Mouse (Mus musculus) B cell, adult 2 months (primary cell): ENCODE results near the gene Fam104a.

ENCODE experiments used
- DNase-seq, 2 experiments: peaks; one replicate each; pipeline ENCODE4 v3.0.0; 2022

Gene Fam104a

DNA sequence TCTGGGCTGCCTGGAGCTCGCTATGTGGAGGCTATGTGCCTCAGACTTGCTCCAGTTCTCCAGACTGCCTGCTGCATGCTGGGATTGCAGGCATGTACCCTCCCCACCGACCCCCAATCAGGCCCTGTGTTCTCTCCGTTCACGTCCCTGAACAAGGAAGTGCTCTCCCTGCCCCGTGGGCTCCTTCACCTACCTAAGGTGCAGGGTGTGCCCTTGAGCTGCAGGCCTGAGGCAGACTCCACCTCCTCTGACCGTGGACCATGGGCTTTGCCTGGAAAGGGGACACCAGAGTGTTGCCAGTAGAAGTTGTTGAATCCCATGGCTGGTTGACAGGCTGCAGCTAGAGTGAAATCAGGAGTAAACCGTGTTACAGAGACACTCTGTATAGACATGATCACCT is 15.7 kb upstream of the Fam104a start:
- no peak for DNase-seq

DNA sequence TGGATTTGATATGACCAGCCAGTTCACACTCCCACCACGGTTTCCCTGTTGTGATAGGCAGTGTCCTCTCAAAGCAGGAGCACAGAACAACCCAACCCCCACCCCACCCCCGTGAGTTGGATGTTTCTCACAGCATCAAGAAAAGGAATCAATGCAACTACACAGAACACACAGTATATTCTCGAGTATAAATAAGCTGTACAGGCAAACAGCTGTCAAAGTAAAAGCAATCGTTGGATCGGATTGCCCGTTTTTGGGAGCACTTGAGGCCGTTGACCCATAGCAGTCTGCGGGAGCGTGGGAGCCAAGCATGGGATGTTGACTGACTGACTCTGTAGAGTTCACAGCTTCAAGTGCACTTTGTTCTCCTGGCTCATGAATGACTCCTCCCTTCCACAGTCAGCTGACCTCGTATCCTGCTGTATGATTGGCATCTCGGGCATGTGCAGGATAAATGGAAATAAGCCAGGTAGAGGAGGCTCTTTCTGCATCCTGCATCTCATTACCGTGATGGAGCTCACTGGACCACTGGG is 14.1 kb upstream of the Fam104a start:
- DNase-seq = no peak

DNA sequence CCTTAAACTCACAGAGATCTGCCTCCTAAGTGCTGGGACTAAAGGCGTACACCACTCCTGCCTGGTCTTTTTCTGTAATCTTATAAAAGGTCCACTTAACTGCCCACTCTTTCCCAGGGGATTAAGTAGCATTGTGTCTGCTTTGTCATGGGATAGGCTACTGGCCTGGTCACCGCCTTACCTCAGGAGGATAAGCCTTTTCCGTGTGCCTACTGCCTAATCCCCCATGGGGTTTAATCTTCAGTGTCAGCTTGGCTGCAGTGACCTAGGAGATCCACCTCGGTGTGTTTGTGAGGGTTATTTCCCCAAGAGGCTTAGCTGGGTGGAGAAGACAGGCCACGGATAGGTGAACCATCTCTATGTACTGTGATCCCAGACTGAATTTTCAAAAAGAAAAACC is 13.6 kb upstream of the Fam104a start:
- DNase-seq = no peak

DNA sequence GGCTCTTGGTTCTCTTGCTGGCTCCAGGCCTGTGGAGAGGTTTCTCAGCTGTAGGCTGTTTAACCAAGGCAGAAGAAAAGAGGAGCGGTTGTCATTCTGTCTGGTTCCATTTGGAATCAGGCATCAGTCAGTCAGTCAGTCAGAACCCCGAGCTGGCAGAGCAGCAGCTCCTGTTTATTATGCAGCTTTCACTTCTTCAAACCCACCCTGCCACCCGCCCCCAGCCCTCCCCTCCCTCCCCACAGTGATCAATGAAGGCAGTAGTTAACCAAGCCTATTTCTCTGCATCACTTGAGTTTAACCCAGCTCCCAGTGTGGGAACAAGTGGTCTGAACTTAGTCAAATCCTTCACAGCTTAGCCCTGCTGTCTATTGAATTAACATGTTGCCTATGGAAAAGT is 7.9 kb upstream of the Fam104a start:
- peak in 1 of 2 experiments; percentile 15 for DNase-seq

DNA sequence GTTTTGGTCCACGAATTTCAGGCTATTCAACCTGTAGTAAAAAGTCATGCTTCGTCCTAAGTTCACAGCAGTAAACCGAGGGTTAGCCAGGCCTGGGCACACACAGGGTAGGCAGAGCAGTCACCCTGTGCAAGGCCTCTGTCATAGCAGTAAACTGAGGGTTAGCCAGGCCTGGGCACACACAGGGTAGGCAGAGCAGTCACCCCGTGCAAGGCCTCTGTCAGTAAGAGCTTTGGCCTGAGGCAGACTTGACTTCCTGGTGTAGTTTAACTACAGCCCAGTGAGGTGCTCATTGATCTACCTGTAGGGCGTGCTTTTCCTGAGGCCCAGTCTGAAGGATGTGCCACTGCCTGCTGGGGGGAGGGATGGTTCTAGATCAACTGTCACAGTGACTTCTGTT is 7.4 kb upstream of the Fam104a start:
- DNase-seq = no peak

DNA sequence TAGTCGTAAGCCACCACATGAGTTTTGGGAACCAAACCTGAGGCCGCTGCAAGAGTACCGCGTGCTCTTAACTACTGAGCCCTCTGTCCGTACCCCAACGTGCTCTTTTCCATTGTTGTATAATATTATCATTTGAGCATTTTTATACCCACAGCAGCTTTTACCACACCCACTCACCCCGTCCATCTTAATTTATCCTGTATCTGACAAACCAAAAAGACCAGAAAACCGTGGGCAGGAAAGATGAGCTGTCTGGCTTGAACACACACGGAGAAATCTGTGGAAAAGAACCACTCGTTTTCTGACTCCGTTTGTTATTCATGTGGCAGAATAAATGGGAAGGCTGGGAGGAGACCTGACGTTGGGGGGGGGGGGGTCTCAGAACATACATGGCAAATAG is 6.6 kb upstream of the Fam104a start:
- DNase-seq = no peak

DNA sequence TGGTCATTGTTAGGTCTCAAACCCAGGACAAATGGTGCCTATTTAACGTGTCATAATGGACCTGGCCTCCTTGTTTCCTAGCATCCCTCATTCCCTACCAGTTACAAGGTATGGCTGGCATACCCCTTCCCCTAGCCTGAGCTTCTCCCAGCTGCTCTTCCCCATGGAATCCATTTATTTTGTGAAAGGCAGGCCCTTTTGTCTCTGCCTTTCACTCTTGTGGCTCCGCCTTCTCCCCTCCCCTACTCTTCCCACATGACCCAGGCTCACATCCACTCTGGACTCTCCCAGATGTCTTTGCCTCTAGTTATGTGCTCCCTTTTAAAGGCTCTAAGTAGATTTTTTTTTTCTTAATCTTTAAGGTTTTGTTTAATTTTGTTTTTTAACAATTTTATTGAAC is 3.1 kb upstream of the Fam104a start:
- no peak for DNase-seq

DNA sequence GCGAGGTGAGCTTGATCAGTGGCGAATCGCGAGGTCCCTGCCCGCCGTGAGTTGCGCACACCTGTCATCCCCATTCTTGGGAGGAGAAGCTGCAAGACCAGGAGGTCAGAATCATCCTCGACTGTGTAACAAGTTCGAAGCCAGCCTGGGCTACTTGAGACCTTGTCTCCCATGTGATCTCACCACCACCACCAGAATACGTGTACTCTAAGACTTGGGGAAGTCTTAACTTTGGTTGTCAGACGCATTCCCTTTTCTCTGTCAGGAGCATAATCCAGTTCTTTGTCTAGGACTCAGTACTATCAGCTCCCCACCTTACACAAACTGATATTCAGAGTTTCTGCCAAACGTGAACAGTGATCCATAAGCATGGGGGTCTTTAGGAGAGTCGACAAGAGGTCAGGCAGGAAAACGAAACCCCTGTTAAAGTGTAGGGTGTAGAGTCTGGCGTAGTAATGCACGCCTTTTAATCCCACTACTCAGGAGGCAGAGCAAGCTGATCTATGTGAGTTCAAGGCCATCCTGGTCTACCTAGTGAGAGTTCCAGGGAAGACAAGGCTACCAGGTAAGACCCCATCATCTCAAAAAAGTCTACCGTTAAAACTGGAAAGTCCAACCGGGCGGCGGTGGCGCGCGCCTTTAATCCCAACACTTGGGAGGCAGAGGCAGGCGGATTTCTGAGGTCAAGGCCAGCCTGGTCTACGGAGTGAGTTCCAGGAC is 912 bp upstream of the Fam104a start:
- no peak for DNase-seq

DNA sequence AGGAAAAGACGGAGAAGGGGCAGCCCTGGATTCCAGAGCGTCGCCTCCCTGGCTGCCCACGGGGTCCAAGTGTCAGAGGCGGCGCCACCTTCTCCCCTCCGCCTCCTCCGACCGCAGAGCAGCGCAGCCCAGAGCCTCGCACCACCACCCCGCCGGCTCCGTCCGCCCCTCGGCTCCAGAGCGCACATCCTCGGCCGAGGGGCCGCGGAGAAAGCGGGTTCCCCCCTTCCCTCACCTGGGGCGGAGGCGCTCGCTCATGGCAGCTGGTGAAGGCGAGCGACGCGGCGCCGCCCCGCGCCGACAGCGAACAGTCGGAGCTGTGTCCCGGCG is 363 bp downstream of the Fam104a start:
- no peak for DNase-seq

DNA sequence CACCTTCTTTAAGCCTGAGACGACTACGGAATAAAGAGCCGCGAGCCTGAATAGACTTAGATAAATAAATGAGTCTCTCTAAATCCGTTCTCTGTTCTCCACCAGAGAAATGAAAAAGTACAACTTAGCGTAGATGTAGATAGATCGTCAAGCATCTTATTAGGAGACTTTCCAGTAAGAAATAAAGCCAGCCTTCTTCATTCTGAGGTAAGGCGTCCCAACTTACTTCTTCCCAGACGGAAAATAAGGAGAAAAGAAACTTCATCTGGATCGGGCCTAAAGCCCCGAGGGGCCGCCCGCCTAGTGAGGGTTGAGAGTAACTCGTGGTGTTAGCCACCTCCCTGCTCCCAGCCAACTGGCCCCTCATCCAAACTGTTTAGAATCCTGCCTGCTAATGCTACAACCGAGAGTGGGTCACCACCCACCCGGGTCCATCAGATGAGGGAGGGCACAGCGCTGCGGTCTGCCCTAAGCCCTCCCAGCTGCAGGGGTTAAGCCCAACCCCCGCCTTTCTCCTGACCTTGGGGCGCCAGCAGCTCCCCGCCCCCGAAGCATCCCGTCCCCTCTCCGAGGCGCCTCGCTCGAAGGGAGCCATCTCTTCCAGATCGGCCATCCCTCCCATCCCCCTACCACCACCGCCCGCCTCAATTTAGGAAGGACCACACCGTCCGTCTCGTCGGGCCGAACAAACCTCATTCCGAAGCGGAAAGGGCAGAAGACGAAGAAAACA is 893 bp downstream of the Fam104a start:
- DNase-seq = peak; percentile 46 to 54

DNA sequence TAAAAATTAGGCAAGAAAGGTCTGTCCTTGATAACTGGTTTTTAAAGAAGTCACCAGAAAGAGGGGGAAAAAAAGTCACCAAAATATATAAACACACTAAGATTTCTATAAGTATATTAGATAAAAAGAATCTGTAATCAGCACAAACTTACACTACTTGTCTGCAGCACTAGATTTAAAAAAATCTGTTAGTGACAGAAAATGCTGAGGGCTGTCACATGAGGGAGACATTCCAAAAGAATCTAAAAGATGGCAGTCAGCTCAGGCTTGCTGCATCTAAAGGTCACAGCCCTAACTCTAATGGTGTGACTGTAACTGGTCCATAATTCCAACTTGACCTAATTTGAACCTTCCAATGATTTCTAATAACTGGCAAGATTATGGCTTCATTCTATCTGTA is 2.0 kb downstream of the Fam104a start:
- no peak for DNase-seq

DNA sequence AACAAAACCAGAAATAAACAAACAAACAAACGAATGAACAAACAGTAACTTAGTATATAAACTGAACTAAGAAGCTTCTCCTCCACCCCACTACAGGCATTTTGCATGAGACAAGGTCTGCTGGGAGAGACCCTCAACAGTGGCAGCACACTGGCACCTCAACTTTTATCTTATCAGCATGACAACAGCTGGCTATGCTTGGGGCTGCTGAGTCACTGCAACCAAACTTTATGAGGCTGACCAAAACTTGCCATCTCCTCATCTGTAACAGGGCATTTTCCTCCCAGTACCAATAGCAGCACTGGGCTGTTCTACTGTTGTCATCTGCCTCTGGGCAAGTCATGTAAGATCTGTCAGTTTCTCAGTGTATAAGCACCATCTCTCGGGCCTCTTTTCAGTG is 3.0 kb downstream of the Fam104a start:
- no peak for DNase-seq

DNA sequence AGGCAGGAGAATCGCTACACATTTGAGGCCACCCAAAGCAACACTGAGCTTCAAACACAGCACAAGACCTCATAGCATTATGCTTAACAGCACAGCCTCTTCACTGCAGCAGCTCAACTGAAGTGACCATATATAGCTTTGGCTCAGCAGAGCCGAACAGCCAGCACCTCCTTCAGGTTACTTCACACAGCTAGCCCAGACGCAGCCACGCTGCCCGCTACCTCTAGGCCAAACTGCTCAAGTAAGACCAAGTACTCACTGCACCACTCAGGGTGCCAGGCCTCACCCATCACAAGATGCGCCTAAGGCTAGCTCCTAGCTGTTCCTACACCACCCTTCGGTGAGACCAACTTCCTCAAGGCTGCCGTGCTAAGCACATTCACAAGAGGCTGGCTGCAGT is 5.6 kb downstream of the Fam104a start:
- DNase-seq = no peak

DNA sequence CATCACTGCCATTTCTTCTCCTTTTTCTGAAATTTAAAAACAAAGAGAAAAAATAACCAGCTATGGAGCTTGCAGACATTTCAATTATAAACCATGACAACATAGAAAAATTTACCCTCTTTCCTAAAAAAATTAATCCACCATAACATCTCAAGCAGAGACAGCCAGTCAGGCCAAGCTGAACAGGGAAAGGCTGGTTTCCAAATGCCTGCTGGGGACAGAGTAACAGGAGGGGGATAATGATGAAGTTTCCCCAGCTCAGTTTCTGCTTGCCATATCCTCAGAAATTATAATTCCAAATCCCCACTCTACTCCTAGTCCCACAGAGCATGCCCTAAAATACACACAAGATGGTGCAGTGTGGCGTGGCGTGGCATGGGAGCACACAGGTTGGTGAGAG is 6.6 kb downstream of the Fam104a start:
- no peak for DNase-seq

DNA sequence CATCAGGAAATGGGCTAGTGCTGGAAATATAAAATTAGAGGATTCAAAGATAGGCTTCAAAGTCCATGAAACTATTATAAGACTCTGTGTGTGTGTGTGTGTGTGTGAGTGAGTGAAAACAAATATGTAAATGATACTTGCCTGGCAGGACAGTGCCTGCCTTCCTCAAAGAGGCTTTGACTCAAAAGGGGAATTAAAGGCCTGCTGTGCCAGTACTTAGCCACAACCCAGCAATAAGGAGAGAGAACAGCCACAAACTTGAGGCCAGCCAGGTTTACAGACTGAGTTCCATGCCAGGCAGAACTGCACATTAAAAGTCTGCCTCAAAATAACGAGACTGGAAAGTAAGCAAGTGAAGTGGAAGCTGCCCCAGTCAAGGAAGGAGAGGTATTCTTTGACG is 7.1 kb downstream of the Fam104a start:
- DNase-seq = no peak

DNA sequence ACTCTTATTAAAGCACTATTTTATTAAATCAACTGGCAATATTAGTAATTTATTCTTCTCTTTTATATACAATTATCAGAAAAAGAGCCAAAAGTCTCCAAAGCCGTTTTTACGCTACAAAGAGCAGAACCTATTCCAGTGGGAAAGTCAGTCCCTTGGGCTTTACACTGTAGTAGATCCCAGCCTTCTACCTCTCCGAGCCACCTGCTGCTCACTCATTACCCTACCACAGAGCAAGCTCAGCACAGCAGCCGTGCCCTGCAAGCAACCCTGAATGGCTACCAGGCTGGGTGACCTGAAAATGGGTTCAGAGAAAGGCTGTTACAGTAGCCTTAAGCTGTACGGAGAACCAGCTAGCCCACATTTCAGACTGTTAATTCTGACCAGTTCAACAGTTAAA is 9.4 kb downstream of the Fam104a start:
- no peak for DNase-seq

DNA sequence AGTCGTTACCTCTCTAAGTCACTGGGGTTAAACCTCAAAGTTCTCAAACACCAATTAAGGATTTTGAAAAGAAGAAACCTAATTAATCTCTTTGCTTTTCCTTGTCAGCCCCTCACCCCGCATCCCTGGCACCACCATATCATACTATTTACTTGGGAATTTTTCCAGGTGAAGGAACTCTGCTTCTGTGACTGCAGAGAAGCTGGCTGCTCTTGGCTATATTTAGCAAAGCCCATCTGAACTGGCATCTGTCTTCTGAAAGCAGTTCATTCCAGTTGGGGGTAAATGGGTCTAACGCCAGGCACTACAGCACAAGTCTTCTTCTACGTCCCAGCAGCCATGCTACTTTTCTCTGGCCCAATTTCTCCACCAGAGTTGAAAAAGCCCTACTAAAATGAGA is 10.3 kb downstream of the Fam104a start:
- no peak for DNase-seq

DNA sequence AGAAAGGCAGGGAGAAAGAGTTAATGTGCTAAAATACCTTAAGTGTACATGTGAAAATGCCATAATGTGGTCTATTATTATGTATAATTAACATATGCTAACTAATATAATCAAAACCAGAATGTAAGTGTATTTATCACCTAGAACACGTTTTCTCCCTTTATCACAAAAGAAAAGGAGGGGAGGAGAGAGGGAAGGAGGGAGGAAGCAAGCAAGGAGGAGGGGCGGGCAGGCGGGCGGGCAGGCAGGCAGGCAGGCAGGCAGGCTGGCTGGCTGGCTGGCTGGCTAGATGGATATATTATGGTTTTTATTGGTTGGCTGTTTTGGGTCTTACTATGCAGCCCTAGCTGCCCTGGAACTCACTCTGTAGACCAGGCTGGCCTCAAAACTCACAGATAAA is 14.2 kb downstream of the Fam104a start:
- no peak for DNase-seq

DNA sequence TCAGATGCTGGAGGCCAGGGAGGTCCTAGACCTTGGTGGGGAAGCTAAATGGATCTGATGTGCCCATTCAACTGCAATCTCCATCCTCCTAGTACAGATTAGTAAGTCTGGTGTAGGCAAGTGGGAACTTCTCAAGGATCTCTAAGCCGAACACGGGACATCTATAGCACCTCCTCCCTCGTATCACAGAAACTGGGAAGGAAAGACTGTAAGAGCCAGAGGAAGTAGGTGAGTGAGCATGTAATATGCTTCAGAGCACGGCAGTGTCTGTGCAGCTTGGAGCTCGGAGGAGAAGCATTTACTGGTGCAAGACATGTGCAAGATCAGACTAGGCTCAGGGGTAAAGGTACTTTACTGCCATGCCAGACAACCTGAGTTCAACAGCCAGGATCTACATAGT is 15.1 kb downstream of the Fam104a start:
- DNase-seq = no peak

DNA sequence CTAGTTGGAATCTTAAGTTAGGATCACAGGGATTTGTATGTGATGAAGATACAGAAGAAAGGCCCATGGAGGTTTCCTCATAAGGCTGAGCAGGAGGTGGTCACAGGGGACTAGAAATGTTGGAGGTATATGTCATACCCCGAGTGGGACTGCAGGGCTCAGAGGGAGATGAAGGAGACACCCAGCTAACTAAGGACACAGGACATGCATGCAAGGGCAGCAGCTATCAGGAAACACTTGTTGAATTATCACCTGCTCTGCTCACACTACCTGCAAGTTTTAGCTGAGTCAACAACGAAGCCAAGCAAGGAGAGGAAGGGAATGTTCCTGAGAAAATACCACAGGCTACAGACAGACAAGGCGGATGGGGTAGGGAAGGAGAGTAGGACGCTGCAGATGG is 16.3 kb downstream of the Fam104a start:
- no peak for DNase-seq

DNA sequence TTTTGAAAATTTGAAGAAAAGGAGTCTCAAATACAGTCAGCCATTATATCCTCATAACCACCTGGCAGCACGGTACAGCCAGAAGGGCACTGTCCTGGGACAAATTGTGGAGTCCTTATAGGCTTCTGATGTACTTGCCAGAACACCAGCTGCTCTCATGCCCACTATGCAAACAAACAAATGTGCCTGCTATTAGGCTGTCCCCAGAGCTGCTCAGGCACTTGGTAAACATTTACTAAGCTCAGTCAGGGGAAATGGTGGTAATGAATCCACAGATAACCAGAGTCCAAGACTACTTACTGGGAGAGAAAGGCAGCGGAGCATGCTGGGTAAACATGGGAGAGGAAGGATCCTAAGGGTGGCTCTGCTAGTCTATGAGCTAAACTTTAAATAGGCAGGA is 16.8 kb downstream of the Fam104a start:
- DNase-seq = no peak

DNA sequence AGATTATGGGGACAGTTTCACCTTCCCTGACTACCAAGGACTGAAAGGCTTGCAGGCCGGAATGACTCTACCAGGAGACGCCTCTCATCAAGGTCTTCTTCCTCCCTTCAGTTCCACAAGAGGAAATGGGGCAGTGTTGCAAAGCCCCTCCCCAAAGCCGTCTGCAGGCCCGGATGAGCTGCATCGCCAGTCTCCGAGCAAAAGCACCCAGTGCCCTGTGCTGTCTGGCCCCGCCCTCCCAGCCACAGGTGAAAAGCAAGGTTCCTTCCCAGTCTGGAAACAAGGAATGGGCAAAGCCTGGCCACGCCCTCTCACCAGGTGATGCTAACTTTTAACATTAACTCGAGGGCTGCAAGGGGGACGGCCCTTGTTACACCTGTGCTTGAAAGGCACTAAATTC is 17.3 kb downstream of the Fam104a start:
- no peak for DNase-seq

DNA sequence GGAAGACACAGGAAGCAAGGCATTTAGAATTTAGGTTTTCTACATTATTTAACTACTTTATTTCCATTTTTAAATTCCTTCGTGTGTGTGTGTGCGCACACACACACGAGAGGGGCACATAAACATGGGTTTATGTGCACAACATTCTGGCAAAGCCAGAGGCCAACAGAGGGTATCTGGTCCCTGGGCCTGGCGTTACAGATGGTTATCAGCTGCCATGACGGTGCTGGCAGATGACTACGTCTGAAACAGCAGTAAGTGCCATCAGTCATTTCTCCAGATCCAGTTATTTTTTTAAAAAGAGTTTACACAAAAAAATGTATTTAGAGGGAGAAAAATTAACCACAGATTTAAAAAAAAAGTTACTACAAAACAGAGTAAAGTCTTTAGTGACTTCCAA is 17.8 kb downstream of the Fam104a start:
- DNase-seq = no peak

DNA sequence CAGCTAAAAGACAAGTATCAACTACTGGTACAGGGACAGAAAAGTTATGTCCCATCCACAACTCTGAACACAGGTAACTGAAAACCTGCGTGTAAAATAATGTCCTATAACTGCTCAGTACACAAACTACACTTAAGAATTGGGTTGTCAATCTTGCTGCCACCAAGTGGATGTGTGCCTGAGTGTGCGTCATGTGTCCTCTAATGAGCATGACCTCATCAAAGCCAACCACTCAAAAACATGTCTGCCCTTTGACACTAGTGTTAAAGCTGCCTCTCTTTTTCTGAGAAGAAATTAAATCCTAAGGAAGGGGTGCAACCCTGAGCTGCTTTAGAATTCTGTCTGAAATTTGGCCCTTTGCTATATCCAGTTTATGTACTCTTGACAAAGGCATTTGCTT is 19.7 kb downstream of the Fam104a start:
- DNase-seq = no peak

DNA sequence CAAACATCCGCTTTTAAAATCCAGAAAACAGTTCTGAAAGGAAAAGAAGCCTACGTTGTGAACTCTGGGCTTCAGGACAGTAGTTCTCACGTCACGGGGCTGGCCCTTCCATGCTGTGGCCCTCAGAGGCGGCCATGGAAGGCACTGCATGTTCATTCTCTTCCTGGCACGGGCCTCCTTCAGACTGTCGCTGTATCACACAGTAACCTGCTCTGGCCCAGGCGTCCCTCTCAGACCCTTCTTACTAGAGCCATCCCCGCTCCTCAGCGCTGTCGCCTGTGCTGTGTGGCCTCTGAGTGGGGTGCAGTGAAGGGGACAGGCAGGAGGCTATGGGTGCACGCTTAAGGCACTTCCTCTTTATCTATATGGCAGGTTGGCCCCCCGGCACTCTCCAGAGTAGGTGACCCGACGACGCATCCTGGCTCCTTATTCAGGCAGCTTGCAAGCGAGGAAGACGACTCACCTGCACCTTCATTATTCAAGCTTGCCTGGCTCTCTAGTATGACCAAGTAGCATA is 22.1 kb downstream of the Fam104a start:
- no peak for DNase-seq
